Mouse (Mus musculus) megakaryocyte, embryonic 14.5 days (primary cell): ENCODE measurements around the gene Col16a1.

ENCODE experiments used
- FLI1 ChIP-seq: IDR thresholded peaks from 2 replicates; pipeline ENCODE4 v1.6.1; 2012; ENCODE audit warnings: low read length, inconsistent platforms, mixed read lengths
- GATA1 ChIP-seq: IDR thresholded peaks from 3 replicates; pipeline ENCODE4 v1.6.1; 2012; ENCODE audit warnings: mixed read lengths, low read length, inconsistent platforms, borderline replicate concordance

DNA sequence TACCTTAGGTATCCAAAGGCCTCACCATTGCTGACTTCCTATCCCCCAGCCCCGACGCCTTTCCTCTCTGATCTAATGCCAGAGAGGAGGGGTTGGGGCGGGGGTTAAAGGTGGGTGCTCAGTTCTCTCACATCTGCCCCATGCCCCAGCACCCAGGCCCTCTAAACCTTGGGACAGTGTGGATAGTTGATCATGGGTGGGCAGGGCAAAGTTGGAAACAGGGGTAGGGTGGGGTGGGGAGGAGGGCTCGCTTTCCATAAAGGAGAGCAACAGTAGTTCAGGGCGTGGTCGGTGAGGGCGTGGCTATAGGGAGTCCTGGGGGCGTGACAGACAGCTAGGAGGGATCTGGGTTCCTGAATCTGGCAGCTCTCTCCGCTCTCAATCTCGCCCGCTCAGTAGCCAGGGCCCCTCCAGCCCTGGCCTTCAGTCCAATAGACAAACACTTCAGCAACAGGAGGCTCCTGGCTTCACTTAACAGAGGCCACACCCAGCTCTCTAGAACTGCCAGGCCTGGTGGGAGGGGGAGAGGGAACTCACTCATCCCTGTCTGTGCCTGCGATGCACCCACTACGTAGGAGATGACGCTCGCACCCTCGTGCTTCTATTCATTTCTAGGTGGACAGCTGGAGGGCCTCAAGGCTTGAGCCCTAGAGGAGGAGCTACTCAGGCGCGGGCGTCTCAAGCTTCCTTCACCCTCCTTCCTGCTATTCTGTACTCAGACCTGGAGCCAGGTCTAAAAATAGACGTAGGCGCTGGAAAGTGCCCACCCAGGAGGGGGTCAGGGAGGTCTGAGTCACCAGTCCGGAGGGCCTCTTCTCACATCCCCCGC lies 10.9 kb upstream of the Col16a1 start:
- TF ChIP-seq GATA1 (no peak), FLI1 (no peak)
